Mouse (Mus musculus): ENCODE data around the gene Coq2. TPM values are rescaled to one million over a fixed set of nuclear protein-coding genes. Genes with fewer than 3 reads are reported as not detected.

The Coq2 gene
- polyA plus RNA-seq, 1 experiment from 2014 or later, result 67.9 TPM

GRCm38 (mm10) chr5:100605828-100606229 is 69.1 kb downstream of the Coq2 start:
- Histone ChIP-seq H3K4me2 (replicated peaks; ENCODE audit: low read depth, low read length) (no peak overlapping the region), H3K4me1 (ENCODE audit: control insufficient read depth, insufficient read depth, low read length) (peaks cover 10% of the 10 kb centered on the region; the same call in 1 of the 2 replicates), H3K9ac (replicated peaks; ENCODE audit: low read depth, low read length) (no peak overlapping the region), H3K4me3 (ENCODE audit: low read depth, low read length) (no peak overlapping the region), H3K9me3 (ENCODE audit: control insufficient read depth, low read depth, low read length) (no peaks in the 10 kb centered on the region), H3K36me3 (ENCODE audit: control insufficient read depth, insufficient read depth, low read length) (no peaks in the 10 kb centered on the region), H3K27me3 (ENCODE audit: control insufficient read depth, insufficient read depth, low read length) (no peaks in the 10 kb centered on the region), H3K27ac (ENCODE audit: low read length) (peak overlapping the region; percentile 87)
- peak; percentile 76; the same call in 1 of the 2 replicates for ATAC-seq (ENCODE audit: insufficient number of reproducible peaks, insufficient read depth, low FRiP score, low read depth)
- WGBS, result 12% methylated on average over 9 of the region's 9 CpGs

Other genes with a start within 250 kb of the Coq2 start
- gene Lin54, start 174.5 kb downstream of the Coq2 start, polyA plus RNA-seq (2014; fragmentation: Nextera tagmentation; extraction: Ambion mirVana), result 15.3 and 16.1 TPM in 2 replicates
- 187 and 188 TPM in 2 replicates for gene Cops4, start 156.8 kb downstream of the Coq2 start, polyA plus RNA-seq (2014; fragmentation: Nextera tagmentation; extraction: Ambion mirVana)
- 148 and 159 TPM in 2 replicates for gene Plac8, start 102.9 kb downstream of the Coq2 start, polyA plus RNA-seq (2014; fragmentation: Nextera tagmentation; extraction: Ambion mirVana)
- 4.9 and 6.5 TPM in 2 replicates for gene Hpse, start 44.6 kb upstream of the Coq2 start, polyA plus RNA-seq (2014; fragmentation: Nextera tagmentation; extraction: Ambion mirVana)
- gene Helq, start 123.5 kb upstream of the Coq2 start, polyA plus RNA-seq (2014; fragmentation: Nextera tagmentation; extraction: Ambion mirVana), result 21.0 and 22.2 TPM in 2 replicates
- gene Mrps18c, start 123.5 kb upstream of the Coq2 start, polyA plus RNA-seq (2014; fragmentation: Nextera tagmentation; extraction: Ambion mirVana), result 173 and 176 TPM in 2 replicates
- 30.3 and 35.1 TPM in 2 replicates for gene Abraxas1, start 145.8 kb upstream of the Coq2 start, polyA plus RNA-seq (2014; fragmentation: Nextera tagmentation; extraction: Ambion mirVana)
- 2.0 and 2.9 TPM in 2 replicates for gene Gpat3, start 170.6 kb upstream of the Coq2 start, polyA plus RNA-seq (2014; fragmentation: Nextera tagmentation; extraction: Ambion mirVana)

Measured in stomach, embryonic 14.5 days (tissue).